In the genomic region with DNA sequence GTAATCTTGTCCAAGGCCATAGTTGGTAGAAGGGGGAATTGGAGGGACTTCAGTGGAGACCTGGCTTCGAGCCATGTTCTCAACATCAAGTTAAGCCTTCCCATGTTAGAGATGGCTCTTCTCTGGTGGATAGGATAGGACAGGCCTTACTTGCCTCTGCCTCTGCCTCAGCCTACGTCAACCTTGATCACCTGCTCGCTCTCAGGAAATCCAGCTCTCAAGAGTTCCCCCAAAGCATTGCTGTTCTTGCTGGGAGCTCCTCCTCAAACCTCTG, we compare ENCODE assay signal across 21 mouse cellular contexts.
DNase-seq lines count a peak whose midpoint lies in the region; ATAC-seq and TF ChIP-seq lines count a peak whose summit lies in the region.
"Had no signal": no experiment of that assay in that cellular context is flagged by ENCODE, and none has a peak within 500 bp of the region (broad histone marks: within the 10 kb centered on the region; RNA-seq: fewer than 3 reads in every experiment).

No protein-coding gene starts in this region.

- peak overlapping the region; percentile 100 for H3K27ac ChIP-seq in liver, embryonic 13.5 days
- H3K27ac ChIP-seq in liver, embryonic 11.5 days (ENCODE audit: low read depth, low read length) = no peak overlapping the region
- peak overlapping the region; percentile 57 for H3K27ac ChIP-seq in midbrain, embryonic 12.5 days (replicated peaks)
- H3K27ac ChIP-seq in midbrain, postnatal 0 days (ENCODE audit: low read depth, low read length) = no peak overlapping the region
- peak overlapping the region; percentile 64; the same call in 1 of the 2 replicates for H3K27ac ChIP-seq in midbrain, embryonic 13.5 days
- H3K27ac ChIP-seq: forebrain, embryonic 12.5 days; hindbrain, embryonic 13.5 days; left cerebral cortex, adult 2 months; neural tube, embryonic 13.5 days had no signal

- 0 out of 2 replicates have a peak overlapping the region, but pooled peaks have one; percentile 22 for H3K9ac ChIP-seq in liver, embryonic 13.5 days
- no peak overlapping the region for H3K9ac ChIP-seq in liver, embryonic 11.5 days (ENCODE audit: low read depth, low read length)
- H3K9ac ChIP-seq in midbrain, embryonic 12.5 days (replicated peaks) = no peak overlapping the region
- no peak overlapping the region for H3K9ac ChIP-seq in midbrain, postnatal 0 days (replicated peaks; ENCODE audit: low read length, poor library complexity, severe bottlenecking)
- no peak overlapping the region for H3K9ac ChIP-seq in midbrain, embryonic 13.5 days (replicated peaks)
- H3K9ac ChIP-seq: forebrain, embryonic 12.5 days; hindbrain, embryonic 13.5 days; neural tube, embryonic 13.5 days had no signal

- H3K4me1 ChIP-seq in liver, embryonic 13.5 days (replicated peaks) = peaks cover 71% of the 10 kb centered on the region
- H3K4me1 ChIP-seq in liver, embryonic 11.5 days (replicated peaks; ENCODE audit: control insufficient read depth, insufficient read depth, low read length) = peaks cover 17% of the 10 kb centered on the region
- H3K4me1 ChIP-seq in midbrain, embryonic 12.5 days = peaks cover 14% of the 10 kb centered on the region
- no peaks in the 10 kb centered on the region; the same call in 1 of the 2 replicates for H3K4me1 ChIP-seq in midbrain, postnatal 0 days (ENCODE audit: insufficient read depth, low read length)
- H3K4me1 ChIP-seq in midbrain, embryonic 13.5 days (replicated peaks) = peaks cover 22% of the 10 kb centered on the region

- no peak for TF ChIP-seq CTCF in midbrain, postnatal 0 days (IDR thresholded peaks at IDR 0.05)

- no peaks in the 10 kb centered on the region for H3K9me3 ChIP-seq in liver, embryonic 13.5 days (replicated peaks)
- no peaks in the 10 kb centered on the region for H3K9me3 ChIP-seq in liver, embryonic 11.5 days (ENCODE audit: control insufficient read depth, low read length)
- no peaks in the 10 kb centered on the region for H3K9me3 ChIP-seq in midbrain, embryonic 12.5 days
- H3K9me3 ChIP-seq in midbrain, postnatal 0 days (ENCODE audit: low read length) = no peaks in the 10 kb centered on the region
- no peaks in the 10 kb centered on the region for H3K9me3 ChIP-seq in midbrain, embryonic 13.5 days
- H3K9me3 ChIP-seq: forebrain, embryonic 12.5 days; hindbrain, embryonic 13.5 days; neural tube, embryonic 13.5 days had no signal

- intact Hi-C loops in heart, postnatal 14 days (cut with DNase I) = no loop called here

- H3K36me3 ChIP-seq in liver, embryonic 13.5 days = peaks cover 17% of the 10 kb centered on the region
- H3K36me3 ChIP-seq in liver, embryonic 11.5 days (ENCODE audit: control insufficient read depth, insufficient read depth, low read length) = peaks cover 8% of the 10 kb centered on the region
- peaks cover 10% of the 10 kb centered on the region for H3K36me3 ChIP-seq in midbrain, embryonic 12.5 days
- no peaks in the 10 kb centered on the region for H3K36me3 ChIP-seq in midbrain, postnatal 0 days (ENCODE audit: insufficient read depth, low read length)
- H3K36me3 ChIP-seq in midbrain, embryonic 13.5 days = peaks cover 12% of the 10 kb centered on the region

- WGBS in liver, embryonic 13.5 days (ENCODE audit: insufficient replicate concordance) = 80% methylated on average over 3 of the region's 3 CpGs
- 88% methylated on average over 3 of the region's 3 CpGs for WGBS in liver, embryonic 11.5 days
- 90% methylated on average over 3 of the region's 3 CpGs for WGBS in midbrain, embryonic 12.5 days
- 73% methylated on average over 3 of the region's 3 CpGs for WGBS in midbrain, postnatal 0 days
- 83% methylated on average over 3 of the region's 3 CpGs for WGBS in midbrain, embryonic 13.5 days

- ATAC-seq in liver, embryonic 13.5 days (ENCODE audit: low read depth) = no peak
- ATAC-seq in liver, embryonic 11.5 days (replicated peaks; ENCODE audit: low FRiP score) = no peak
- no peak for ATAC-seq in midbrain, embryonic 12.5 days (ENCODE audit: low FRiP score, low read depth)
- no peak for ATAC-seq in midbrain, postnatal 0 days (ENCODE audit: low FRiP score)
- peak; percentile 62 for ATAC-seq in midbrain, embryonic 13.5 days
- ATAC-seq in erythroid progenitor cell, adult 5-6 weeks (replicated peaks; ENCODE audit: low FRiP score, poor library complexity, severe bottlenecking) = no peak
- ATAC-seq: activated CD4-positive, CD25-positive, alpha-beta regulatory T cell, adult 4 months; inflammation-experienced regulatory T-cells, adult 6 months had no signal

- DNase-seq in liver, embryonic 13.5 days = no peak
- DNase-seq in liver, embryonic 11.5 days (ENCODE audit: low spot score) = no peak
- DNase-seq in midbrain, postnatal 0 days (ENCODE audit: low spot score) = no peak
- no peak for DNase-seq in heart, postnatal 14 days
- DNase-seq: adrenal gland, adult 8-10 months; cerebellum, adult 11-12 months; cerebellum, postnatal 10 days; kidney, adult 18-20 months; left cerebral cortex, postnatal 4 days; thymus, postnatal 25 days had no signal

- H3K27me3 ChIP-seq in liver, embryonic 13.5 days = no peaks in the 10 kb centered on the region
- no peaks in the 10 kb centered on the region for H3K27me3 ChIP-seq in liver, embryonic 11.5 days (replicated peaks; ENCODE audit: control insufficient read depth, insufficient read depth, low read length)
- no peaks in the 10 kb centered on the region for H3K27me3 ChIP-seq in midbrain, embryonic 12.5 days
- no peaks in the 10 kb centered on the region for H3K27me3 ChIP-seq in midbrain, postnatal 0 days (ENCODE audit: insufficient read depth, low read length)
- H3K27me3 ChIP-seq in midbrain, embryonic 13.5 days = 0 out of 2 replicates have a peak, but pooled peaks cover 3% of the 10 kb centered on the region
- H3K27me3 ChIP-seq: neural tube, embryonic 13.5 days had no signal

- H3K4me3 ChIP-seq in liver, embryonic 13.5 days (replicated peaks) = no peak overlapping the region
- no peak overlapping the region for H3K4me3 ChIP-seq in liver, embryonic 11.5 days (ENCODE audit: low read depth, low read length)
- H3K4me3 ChIP-seq in midbrain, embryonic 12.5 days = no peak overlapping the region
- H3K4me3 ChIP-seq in midbrain, postnatal 0 days (ENCODE audit: low read depth, low read length) = no peak overlapping the region
- H3K4me3 ChIP-seq in midbrain, embryonic 13.5 days (replicated peaks) = no peak overlapping the region
- H3K4me3 ChIP-seq: forebrain, embryonic 12.5 days; hindbrain, embryonic 13.5 days; left cerebral cortex, adult 2 months; myocyte; neural tube, embryonic 13.5 days had no signal

- H3K4me2 ChIP-seq in liver, embryonic 13.5 days = no peak overlapping the region
- H3K4me2 ChIP-seq in liver, embryonic 11.5 days = no peak overlapping the region
- H3K4me2 ChIP-seq in midbrain, embryonic 12.5 days (replicated peaks) = no peak overlapping the region
- H3K4me2 ChIP-seq in midbrain, postnatal 0 days (ENCODE audit: low read depth, low read length, poor library complexity, severe bottlenecking) = no peak overlapping the region
- no peak overlapping the region for H3K4me2 ChIP-seq in midbrain, embryonic 13.5 days (replicated peaks)
- H3K4me2 ChIP-seq: forebrain, embryonic 12.5 days; heart, embryonic 11.5 days; hindbrain, embryonic 13.5 days; neural tube, embryonic 13.5 days had no signal

Comparison
In these comparisons a context has a peak if more than half of its experiments do, and no peak if none do; other contexts are left out.
1. H3K27ac ChIP-seq: peak in liver, embryonic 13.5 days (single experiment), midbrain, embryonic 12.5 days (single experiment) and midbrain, embryonic 13.5 days (single experiment); none in liver, embryonic 11.5 days (single experiment) and midbrain, postnatal 0 days (single experiment).